Mouse (Mus musculus): Measurements from ENCODE around the gene Mas1.

GRCm38 (mm10) chr17:12849778-12850382 is 18.1 kb downstream of the Mas1 start:
- no peak for TF ChIP-seq POLR2A (IDR thresholded peaks at IDR 0.05; ENCODE audit: extremely low read depth, insufficient read depth, low read length)
- no peak for TF ChIP-seq CTCF (IDR thresholded peaks at IDR 0.05; ENCODE audit: extremely low read depth, insufficient read depth, low read length)

Data from cortical plate, adult 2 months (tissue).